Mouse (Mus musculus): ENCODE data around the gene Wdfy1. TPM values are rescaled to one million over a fixed set of nuclear protein-coding genes. Genes with fewer than 3 reads are reported as not detected.

Wdfy1 gene
- polyA plus RNA-seq (2016; fragmentation: Nextera tagmentation; extraction: Ambion mirVana): 25.3 and 25.9 TPM in 2 replicates

DNA sequence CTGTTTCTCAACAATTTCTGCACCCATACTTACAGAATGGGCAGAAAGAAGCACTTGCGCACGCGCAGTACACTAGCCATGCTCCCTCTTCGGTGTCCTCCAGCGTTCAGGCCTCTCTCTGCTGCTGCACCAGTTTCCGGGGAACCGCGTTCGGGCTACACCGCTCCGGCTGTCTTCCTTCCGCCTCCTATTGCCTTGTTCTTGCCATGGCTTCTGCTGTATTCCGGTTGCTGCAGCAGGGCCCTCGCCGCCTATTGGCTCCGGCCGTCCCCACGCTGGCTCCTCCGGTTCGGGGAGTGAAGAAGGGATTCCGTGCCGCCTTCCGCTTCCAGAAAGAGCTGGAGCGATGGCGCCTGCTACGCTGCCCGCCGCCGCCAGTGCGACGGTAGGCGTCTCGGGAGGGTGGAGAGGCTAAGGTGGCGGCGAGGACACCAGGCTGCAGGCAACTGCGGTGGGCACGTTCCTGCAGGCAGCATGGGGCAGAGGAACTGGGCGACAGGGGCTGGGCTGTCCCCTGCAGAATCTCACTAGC lies at the start of gene Wdfy1, which contains the start of gene Mrpl44:
Gene Wdfy1, minus strand, starts transcription at position 217 of the 532 bp plus-strand sequence.
Gene Mrpl44, plus strand, starts transcription at position 92 of the 532 bp plus-strand sequence.
- peak within 1 kb of the TSS; percentile 85 for H3K9ac ChIP-seq
- H3K27ac ChIP-seq (ENCODE audit: poor library complexity, severe bottlenecking): peak within 1 kb of the TSS; percentile 75
- H3K9me3 ChIP-seq (replicated peaks): no peaks in the 10 kb centered on the region
- H3K4me1 ChIP-seq (replicated peaks): peaks cover 6% of the 10 kb centered on the region; the same call in 1 of the 2 replicates
- H3K27me3 ChIP-seq (replicated peaks): no peaks in the 10 kb centered on the region
- peak within 1 kb of the TSS; percentile 68 for H3K4me2 ChIP-seq
- peak within 1 kb of the TSS; percentile 88 for H3K4me3 ChIP-seq
- under 1% methylated on average over 38 of the region's 38 CpGs for WGBS
- peaks cover 31% of the 10 kb centered on the region for H3K36me3 ChIP-seq
- peak; percentile 99 for ATAC-seq (ENCODE audit: insufficient number of reproducible peaks, low FRiP score)

- Histone ChIP-seq H3K4me1 (replicated peaks) (peaks cover 21% of the 10 kb centered on the region), H3K27me3 (replicated peaks) (no peaks in the 10 kb centered on the region), H3K9me3 (replicated peaks) (no peaks in the 10 kb centered on the region), H3K36me3 (peaks cover 9% of the 10 kb centered on the region; the same call in 1 of the 2 replicates), H3K4me3 (no peak overlapping the region), H3K27ac (ENCODE audit: poor library complexity, severe bottlenecking) (no peak overlapping the region), H3K4me2 (no peak overlapping the region; the same call in 1 of the 2 replicates), H3K9ac (no peak overlapping the region)
- no peak for ATAC-seq (ENCODE audit: insufficient number of reproducible peaks, low FRiP score)
- 74% methylated on average over 14 of the region's 14 CpGs for WGBS
Measured at GRCm38 (mm10) chr1:79823951-79824633, 48.1 kb upstream of the Wdfy1 start.

DNA sequence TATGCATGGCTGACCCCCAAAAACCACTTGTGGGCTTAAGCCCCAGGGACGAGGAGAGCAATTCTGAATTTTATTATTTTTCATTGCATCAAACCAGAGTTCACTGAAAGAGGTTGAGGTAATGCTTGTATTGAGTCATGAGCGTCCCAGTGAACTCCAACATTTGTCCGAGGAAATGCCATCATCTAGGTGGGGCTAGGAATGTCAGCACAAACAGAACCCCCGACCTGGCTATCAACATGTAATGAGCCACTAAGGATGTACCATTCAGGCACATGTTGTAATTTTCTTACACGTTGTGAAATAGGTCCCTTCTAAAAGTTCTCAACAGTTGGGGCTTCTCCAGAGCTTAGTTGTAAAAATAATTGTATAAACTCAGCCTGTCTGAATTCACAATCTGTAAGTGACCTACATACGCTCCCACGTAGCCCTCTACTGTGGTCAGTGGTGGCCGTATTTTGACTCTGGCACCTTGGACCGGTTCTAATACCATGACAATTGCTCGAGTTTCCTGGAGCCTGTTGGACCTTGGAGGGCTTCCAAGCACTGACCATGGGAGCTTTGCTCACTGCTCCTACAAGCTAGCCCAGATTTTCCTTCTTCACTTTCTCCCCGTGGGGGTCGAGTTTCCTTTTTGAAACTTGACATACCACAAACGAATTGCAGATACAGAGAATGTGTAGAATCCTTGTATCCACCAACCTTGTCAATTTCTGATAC lies 47.0 kb upstream of the Wdfy1 start:
- Histone ChIP-seq H3K27me3 (replicated peaks) (no peaks in the 10 kb centered on the region), H3K27ac (ENCODE audit: poor library complexity, severe bottlenecking) (no peak overlapping the region), H3K36me3 (peaks cover 9% of the 10 kb centered on the region; the same call in 1 of the 2 replicates), H3K4me1 (replicated peaks) (peaks cover 21% of the 10 kb centered on the region), H3K4me2 (no peak overlapping the region), H3K9me3 (replicated peaks) (no peaks in the 10 kb centered on the region), H3K9ac (no peak overlapping the region), H3K4me3 (no peak overlapping the region)
- no peak for ATAC-seq (ENCODE audit: insufficient number of reproducible peaks, low FRiP score)
- 58% methylated on average over 13 of the region's 13 CpGs for WGBS

DNA sequence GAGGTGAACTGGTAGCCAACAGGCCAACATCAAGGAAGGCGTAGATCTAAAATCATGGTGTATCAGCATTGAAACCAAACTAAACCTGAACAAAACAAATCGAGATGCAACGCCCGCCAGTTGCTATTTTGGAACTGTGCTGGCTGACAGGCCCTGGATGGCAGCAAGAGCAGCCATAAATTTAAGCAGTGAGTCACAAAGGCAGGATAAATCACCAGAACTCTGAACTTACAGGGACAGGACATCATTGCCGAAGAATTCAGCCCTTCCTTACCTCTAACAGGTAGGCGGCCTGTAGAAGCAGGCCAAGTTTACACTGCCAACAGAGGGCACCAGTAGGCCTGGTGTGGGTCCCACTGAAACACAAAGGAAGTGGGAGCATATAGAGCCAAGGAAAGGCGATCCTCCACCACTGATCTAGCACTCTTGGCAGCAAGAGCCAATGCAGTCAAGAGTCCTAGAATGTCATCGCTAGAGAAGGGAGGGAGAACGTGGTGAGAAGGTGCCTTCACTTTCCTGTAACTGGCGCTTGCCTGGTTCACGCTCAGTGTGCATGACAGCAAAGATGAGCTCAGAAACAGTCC lies 43.4 kb upstream of the Wdfy1 start:
- Histone ChIP-seq H3K27me3 (replicated peaks) (no peaks in the 10 kb centered on the region), H3K4me3 (no peak overlapping the region), H3K36me3 (peaks cover 24% of the 10 kb centered on the region), H3K9me3 (replicated peaks) (no peaks in the 10 kb centered on the region), H3K4me2 (no peak overlapping the region), H3K4me1 (replicated peaks) (peaks cover 12% of the 10 kb centered on the region), H3K9ac (no peak overlapping the region), H3K27ac (ENCODE audit: poor library complexity, severe bottlenecking) (no peak overlapping the region)
- 78% methylated on average over 11 of the region's 11 CpGs for WGBS
- no peak for ATAC-seq (ENCODE audit: insufficient number of reproducible peaks, low FRiP score)

- H3K9me3 ChIP-seq (replicated peaks): no peaks in the 10 kb centered on the region
- WGBS: 84% methylated on average over 3 of the region's 3 CpGs
- H3K9ac ChIP-seq: no peak overlapping the region
- ATAC-seq (ENCODE audit: insufficient number of reproducible peaks, low FRiP score): no peak
- no peaks in the 10 kb centered on the region for H3K27me3 ChIP-seq (replicated peaks)
- H3K4me1 ChIP-seq (replicated peaks): no peaks in the 10 kb centered on the region
- no peak overlapping the region for H3K27ac ChIP-seq (ENCODE audit: poor library complexity, severe bottlenecking)
- no peak overlapping the region for H3K4me2 ChIP-seq
- H3K36me3 ChIP-seq: peaks cover 40% of the 10 kb centered on the region
- no peak overlapping the region for H3K4me3 ChIP-seq
Measured at GRCm38 (mm10) chr1:79815446-79815845, 39.5 kb upstream of the Wdfy1 start.

DNA sequence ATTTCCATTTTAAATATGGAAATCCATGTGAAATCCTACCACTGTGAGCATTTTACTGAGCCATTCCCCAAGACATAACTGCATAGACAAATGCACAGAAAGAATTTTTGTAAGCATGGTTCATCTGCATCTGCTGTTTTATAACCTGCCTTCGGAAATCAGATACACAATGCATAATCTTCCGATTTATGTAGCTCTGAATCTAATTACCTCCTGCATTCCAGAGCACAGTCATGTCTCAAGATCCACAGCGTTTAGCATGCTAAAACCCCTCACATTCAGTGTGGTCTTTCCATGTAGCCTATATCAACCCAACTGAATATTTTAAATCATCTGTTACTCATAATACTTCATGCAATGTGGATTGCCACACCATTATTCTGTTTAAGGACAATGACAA lies 33.5 kb upstream of the Wdfy1 start:
- Histone ChIP-seq H3K4me1 (replicated peaks) (peaks cover 17% of the 10 kb centered on the region), H3K27me3 (replicated peaks) (no peaks in the 10 kb centered on the region), H3K36me3 (peaks cover 29% of the 10 kb centered on the region), H3K27ac (ENCODE audit: poor library complexity, severe bottlenecking) (no peak overlapping the region), H3K4me3 (no peak overlapping the region), H3K4me2 (no peak overlapping the region), H3K9me3 (replicated peaks) (no peaks in the 10 kb centered on the region), H3K9ac (no peak overlapping the region)
- ATAC-seq (ENCODE audit: insufficient number of reproducible peaks, low FRiP score): no peak
- 76% methylated on average over 3 of the region's 3 CpGs for WGBS

DNA sequence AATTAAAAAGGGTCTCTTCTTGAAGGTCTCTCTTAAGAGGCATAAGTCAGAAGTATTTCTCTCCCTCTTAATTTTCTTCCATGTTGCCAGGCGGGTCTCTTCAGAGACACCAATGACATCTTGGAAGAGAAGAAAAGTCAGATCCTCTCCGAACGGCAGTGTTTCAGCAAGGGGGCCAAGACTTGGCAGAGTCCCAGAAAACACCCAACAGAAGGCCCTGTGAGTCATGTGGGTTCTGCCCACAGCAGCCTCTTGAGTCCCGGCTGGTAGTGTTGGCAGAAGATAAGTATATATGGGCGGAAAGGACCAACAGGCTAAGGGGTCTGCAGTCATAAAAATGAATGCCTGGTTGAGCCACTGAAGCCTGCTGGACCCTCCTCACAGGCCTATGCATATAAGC lies 30.9 kb upstream of the Wdfy1 start:
- H3K9me3 ChIP-seq (replicated peaks): no peaks in the 10 kb centered on the region
- ATAC-seq (ENCODE audit: insufficient number of reproducible peaks, low FRiP score): no peak
- H3K27me3 ChIP-seq (replicated peaks): no peaks in the 10 kb centered on the region
- no peak overlapping the region for H3K9ac ChIP-seq
- peaks cover 21% of the 10 kb centered on the region for H3K4me1 ChIP-seq (replicated peaks)
- H3K27ac ChIP-seq (ENCODE audit: poor library complexity, severe bottlenecking): no peak overlapping the region
- no peak overlapping the region for H3K4me3 ChIP-seq
- 39% methylated on average over 5 of the region's 5 CpGs for WGBS
- H3K36me3 ChIP-seq: peaks cover 11% of the 10 kb centered on the region
- H3K4me2 ChIP-seq: no peak overlapping the region

- Histone ChIP-seq H3K4me1 (replicated peaks) (peaks cover 13% of the 10 kb centered on the region), H3K4me3 (no peak overlapping the region), H3K36me3 (peaks cover 17% of the 10 kb centered on the region), H3K4me2 (no peak overlapping the region), H3K27ac (ENCODE audit: poor library complexity, severe bottlenecking) (no peak overlapping the region), H3K9me3 (replicated peaks) (no peaks in the 10 kb centered on the region), H3K9ac (no peak overlapping the region), H3K27me3 (replicated peaks) (no peaks in the 10 kb centered on the region)
- no peak for ATAC-seq (ENCODE audit: insufficient number of reproducible peaks, low FRiP score)
- WGBS: 82% methylated on average over 7 of the region's 7 CpGs
Measured at GRCm38 (mm10) chr1:79803614-79804013, 27.7 kb upstream of the Wdfy1 start.

DNA sequence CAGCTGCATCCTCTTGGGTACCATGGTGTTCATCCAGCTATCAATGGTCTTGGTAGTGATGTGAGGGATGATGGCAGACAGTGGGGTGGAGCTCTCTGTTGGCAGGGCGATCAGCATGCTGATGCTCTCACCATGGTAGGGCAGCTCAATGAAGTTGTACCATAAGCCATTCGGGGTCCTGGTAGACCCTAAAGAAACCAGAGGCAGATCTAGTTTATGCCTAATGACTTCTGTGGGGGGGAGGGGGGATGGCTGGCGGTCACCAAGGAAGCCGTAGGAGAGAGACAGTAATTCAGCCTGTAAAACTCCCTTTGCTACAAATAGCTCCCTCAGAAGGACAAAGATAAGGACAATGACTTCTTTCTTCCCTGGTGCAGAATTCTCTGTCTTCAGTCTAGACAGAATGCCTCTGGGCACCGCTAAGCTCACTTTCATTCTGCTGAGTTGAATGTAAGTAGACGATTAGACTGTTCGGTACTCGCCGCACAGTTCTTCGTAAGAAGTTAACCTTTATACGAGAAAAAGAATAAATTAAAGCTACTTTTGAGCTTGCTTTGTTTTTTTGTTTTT lies 27.0 kb upstream of the Wdfy1 start:
- no peaks in the 10 kb centered on the region for H3K27me3 ChIP-seq (replicated peaks)
- peaks cover 13% of the 10 kb centered on the region for H3K4me1 ChIP-seq (replicated peaks)
- 59% methylated on average over 11 of the region's 11 CpGs for WGBS
- H3K36me3 ChIP-seq: peaks cover 17% of the 10 kb centered on the region
- no peak for ATAC-seq (ENCODE audit: insufficient number of reproducible peaks, low FRiP score)
- no peaks in the 10 kb centered on the region for H3K9me3 ChIP-seq (replicated peaks)
- no peak overlapping the region for H3K9ac ChIP-seq
- H3K4me2 ChIP-seq: no peak overlapping the region
- no peak overlapping the region for H3K4me3 ChIP-seq
- H3K27ac ChIP-seq (ENCODE audit: poor library complexity, severe bottlenecking): no peak overlapping the region

DNA sequence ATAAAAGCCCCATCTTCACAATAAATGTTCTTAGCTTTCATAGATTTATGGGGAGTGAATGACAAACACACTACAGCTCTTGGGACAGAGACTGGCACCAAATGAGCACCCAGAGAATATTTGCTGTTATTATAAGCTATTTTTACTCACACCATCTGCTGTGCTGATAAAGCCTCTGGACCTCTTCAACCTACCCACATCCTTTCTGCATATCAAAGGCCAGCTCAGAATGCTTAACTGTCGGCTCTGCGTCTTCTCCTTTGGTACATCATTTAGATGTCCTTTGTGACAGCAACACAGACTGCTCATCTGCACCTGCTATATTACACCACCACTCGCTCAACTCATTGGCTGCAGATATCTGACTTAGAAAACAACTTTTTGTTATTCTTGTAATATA lies 21.1 kb upstream of the Wdfy1 start:
- H3K4me2 ChIP-seq: no peak overlapping the region
- H3K4me3 ChIP-seq: no peak overlapping the region
- no peaks in the 10 kb centered on the region for H3K9me3 ChIP-seq (replicated peaks)
- ATAC-seq (ENCODE audit: insufficient number of reproducible peaks, low FRiP score): no peak
- 50% methylated on average over 3 of the region's 3 CpGs for WGBS
- no peak overlapping the region for H3K9ac ChIP-seq
- no peak overlapping the region for H3K27ac ChIP-seq (ENCODE audit: poor library complexity, severe bottlenecking)
- H3K4me1 ChIP-seq (replicated peaks): 0 out of 2 replicates have a peak, but pooled peaks cover 3% of the 10 kb centered on the region
- H3K27me3 ChIP-seq (replicated peaks): no peaks in the 10 kb centered on the region
- H3K36me3 ChIP-seq: peaks cover 25% of the 10 kb centered on the region
